Mouse (Mus musculus): ENCODE data around the gene Psip1. TPM values are rescaled to one million over a fixed set of nuclear protein-coding genes. Genes with fewer than 3 reads are reported as not detected.
"Not testable (repeated sequence)": the region's sequence is repeated elsewhere in the genome, so short reads cannot be mapped to it uniquely, and the experiment has no call there.

Psip1 gene
- total RNA-seq, 2 experiments from 2014 or later, result 83.2 to 138 TPM

DNA sequence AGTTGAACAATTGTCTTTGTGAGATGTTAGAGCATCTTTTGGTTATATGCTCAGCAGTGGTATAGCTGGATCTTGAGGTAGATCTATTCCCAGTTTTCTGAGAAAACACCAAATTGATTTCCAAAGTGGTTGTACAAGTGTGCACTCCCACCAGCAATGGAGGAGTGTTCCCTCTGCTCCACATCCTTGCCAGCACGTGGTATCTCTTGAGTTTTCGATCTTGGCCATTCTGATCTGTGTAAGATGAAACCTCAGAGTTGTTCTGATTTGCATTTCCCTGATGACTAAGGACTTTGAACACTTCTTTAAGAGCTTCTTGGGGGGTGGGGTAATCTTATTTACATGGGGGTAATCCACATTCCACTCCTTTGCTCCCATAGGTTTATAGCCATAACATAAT, 23.3 kb upstream of the Psip1 start:
- no peak for ATAC-seq (replicated peaks; ENCODE audit: poor library complexity, severe bottlenecking)

DNA sequence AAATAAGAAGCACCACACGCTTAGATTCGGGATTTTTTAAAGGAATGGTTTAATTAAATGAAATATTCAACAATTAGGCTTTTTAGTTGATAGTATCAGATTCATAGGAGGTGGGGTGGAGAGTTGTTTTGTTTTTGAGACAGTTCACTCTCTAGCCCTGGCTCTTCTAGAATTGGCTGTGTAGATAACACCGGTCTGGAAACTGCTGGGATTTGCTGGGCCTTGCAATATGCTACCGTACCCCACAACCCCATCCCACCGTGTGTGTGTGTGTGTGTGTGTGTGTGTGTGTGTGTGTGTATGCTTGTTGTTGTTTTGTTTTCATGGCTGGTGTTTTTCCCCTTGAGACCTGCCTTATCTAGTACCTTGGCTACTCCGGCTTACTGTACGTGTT, 14.8 kb upstream of the Psip1 start:
- ATAC-seq (replicated peaks; ENCODE audit: poor library complexity, severe bottlenecking), result no peak

DNA sequence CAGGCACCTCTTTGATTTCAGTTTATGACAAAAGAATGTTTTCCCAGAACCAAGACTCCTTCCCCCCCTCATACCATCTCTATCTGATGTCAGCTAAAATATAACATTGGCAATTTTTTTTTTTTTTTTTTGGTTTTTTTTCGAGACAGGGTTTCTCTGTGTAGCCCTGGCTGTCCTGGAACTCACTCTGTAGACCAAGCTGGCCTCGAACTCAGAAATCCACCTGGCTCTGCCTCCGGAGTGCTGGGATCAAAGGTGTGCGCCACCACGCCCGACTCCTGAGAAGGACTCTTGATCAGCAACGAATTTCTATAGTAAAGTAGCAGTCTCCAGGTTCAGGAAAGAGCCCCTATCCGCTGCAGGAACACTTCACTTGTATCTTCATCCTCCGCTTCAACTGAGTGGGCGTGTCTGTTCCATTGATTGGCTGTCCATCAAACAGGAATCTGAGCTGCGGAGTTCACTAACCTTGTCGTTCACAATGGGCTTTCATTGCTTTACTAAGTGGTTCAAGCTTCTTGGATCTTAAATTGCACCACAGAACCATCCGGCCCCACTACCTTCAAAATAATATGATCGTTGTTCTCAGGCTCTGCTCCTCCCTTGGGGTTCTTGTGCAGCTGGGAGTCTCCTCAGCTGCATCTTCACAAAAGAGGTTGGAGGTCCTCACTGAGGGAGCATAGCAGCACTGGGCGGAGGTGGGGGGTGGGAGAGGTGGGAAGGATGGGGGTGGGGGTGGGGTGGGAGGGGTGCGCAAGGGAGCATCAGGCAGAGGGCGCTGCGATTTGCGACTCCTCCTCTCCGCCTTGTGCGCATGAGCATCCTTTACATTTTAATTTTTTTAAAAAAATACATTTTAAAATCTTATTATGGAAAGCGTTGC, 14.1 kb upstream of the Psip1 start:
- ATAC-seq (replicated peaks; ENCODE audit: poor library complexity, severe bottlenecking), result no peak

DNA sequence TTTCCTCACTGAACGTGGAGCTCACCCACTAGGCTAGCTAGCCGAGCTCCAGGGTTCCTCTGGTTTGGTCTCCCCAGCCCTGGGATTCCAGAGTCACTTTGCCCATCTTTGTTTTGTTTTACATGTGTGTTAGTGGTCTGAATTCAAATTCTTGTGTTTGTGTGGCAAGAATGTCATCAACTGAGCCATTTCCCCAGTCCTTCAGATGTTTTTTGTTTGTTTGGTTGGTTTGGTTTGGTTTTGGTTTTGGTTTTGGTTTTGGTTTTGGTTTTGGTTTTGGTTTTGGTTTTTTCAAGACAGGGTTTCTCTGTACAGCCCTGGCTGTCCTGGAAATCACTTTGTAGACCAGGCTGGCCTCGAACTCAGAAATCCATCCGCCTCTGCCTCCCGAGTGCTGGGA, 10.8 kb upstream of the Psip1 start:
- not testable (repeated sequence) for ATAC-seq (replicated peaks; ENCODE audit: poor library complexity, severe bottlenecking)

DNA sequence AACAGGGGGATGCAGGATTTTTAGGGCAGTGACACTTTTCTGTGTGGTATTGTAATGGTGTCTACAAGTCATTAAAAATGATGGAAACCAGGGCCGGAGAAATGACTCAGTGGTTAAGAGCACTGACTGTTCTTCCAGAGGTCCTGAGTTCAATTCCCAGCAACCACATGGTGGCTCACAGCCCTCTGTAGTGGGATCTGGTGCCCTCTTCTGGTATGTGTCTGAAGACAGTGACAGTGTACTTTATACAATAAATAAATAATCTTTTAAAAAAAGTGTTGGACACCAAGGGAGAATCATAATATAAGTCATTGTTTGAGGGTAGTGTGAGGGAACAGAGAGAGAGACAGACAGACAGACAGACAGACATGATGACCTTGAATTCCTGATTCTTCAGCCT, 6.9 kb upstream of the Psip1 start:
- no peak for ATAC-seq (replicated peaks; ENCODE audit: poor library complexity, severe bottlenecking)

DNA sequence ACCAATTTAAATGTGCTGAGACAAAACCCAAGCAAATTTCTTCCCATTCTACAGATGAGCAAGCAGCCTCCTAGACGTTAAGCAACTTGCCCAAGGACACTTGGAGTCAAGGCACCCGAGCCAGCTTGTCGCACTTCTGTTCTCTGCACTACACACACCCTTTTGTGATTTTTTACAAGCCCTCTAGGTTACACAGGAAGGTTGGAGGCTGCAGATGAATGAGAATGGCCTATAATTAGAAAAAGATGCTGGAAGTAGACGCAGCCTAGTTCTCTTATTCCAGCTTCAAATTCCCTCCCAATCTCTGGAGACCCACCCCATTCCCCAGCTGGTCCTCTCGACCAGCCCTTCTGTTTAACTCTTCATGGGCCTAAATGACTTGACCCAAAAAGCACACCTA, 2.9 kb upstream of the Psip1 start:
- ATAC-seq (replicated peaks; ENCODE audit: poor library complexity, severe bottlenecking), result no peak

DNA sequence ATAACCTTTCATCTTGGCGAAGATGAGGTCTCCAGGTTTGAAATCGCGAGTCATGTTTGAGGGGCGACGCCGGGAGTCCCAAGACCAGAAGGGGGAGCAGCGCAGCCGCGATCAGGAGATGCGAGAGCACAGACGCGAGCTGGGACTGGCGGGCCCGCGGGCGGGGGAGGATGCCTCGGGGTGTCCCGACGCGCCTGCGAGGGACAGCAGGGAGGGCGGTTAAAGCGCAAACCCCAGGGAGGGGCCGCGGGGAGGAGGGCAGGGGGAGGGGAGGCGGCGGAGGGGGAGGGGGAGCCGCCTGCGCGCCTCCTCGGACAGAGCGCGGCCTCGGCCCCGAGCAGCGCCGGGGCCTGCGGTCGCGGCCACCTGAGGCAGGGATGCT, 533 bp downstream of the Psip1 start:
- ATAC-seq (replicated peaks; ENCODE audit: poor library complexity, severe bottlenecking), result peak; percentile 81

DNA sequence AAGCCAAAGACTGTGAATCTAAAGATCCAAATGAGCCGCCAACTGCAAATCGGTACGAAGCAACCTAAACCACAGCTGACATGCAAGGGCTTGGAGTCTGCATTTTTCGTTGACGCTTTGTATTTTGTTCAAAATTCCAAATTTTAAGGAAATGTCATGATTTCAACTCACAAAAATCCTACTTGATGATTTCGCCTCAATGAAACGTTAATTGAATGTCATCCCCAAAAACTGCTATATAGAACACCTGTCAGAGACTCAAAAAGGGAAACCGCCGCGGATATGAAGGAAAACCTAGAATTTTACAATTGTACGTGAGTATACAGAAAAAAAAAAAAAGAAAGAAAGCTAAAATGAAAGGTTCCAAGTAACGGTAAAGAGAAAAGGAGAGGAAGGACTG, 1.0 kb downstream of the Psip1 start:
- no peak for ATAC-seq (replicated peaks; ENCODE audit: poor library complexity, severe bottlenecking)

DNA sequence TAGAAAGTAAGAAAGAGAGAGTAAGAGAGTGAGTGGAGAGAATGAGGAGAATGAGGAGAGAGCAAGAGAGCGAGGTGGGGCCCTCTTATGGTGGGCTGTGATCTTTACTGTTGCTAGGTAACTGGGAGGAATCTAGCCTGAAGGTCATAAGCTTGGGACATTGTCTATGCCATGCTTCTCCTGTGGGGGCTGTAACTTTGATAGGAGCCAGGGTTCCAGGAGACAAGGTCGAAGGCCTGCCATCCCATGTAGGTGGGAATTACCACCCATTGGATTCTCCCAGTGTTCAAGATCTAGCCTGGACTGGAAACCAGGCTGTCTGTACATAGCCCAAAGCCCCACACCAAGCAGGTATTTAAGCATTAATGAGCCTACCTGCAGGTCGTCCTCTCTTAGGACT, 18.1 kb downstream of the Psip1 start:
- ATAC-seq (replicated peaks; ENCODE audit: poor library complexity, severe bottlenecking), result no peak

DNA sequence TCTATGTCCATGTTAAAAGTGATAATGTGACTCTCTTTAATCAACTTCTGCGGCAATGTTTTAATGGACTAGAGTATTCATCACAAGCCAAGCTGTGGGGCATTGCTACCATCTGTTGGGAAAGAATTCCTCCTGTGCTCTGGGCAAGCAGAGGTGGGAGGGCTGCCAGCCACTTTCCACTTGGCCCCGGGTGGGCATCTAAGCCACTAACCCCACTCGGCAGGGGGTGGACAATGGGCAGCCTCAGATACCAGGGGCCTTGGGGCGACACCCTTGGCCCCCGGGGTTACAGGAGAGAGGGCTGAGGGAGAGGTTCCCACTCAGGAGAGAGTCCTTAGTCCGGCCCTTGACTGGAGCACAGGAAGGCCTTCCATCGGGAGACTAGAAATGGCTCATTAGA, 18.6 kb downstream of the Psip1 start:
- ATAC-seq (replicated peaks; ENCODE audit: poor library complexity, severe bottlenecking), result no peak

DNA sequence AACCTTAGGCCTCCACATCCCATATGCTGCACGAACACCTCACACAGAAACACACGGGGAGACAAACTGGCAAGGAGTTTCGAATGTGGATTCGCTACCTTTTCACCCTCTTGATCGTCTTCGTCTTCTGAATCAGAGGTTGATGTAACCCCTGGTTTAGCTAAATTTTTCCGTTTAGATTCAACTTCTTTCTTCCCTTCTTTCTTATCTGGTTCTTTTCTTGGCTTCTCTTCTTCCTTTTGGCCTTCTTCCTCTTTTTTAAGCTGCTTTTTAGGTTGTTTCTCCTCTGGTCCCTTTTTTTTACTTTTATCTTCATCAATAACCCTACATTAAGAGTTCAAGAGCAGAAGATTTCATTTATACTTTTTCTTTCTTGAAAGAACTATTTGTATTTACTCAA, 21.4 kb downstream of the Psip1 start:
- no peak for ATAC-seq (replicated peaks; ENCODE audit: poor library complexity, severe bottlenecking)

DNA sequence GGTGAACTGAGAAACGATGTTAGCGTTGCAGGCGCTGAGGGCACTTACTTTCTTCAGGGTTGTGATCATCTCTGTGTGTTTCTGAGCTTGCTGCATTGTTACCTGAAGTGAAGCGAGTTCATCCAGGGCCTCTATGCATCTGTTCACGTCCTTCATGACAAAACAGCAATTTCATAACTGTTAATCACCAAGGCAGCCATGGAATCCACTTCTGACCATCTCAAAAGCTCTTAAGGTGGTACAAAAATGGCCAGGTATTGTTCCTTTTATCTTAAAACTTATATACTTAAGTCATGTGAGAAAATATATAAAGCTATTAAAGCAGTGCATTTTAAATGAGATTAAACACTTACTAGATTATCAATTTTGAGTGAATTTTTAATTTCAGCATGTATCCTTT, 26.2 kb downstream of the Psip1 start:
- no peak for ATAC-seq (replicated peaks; ENCODE audit: poor library complexity, severe bottlenecking)

DNA sequence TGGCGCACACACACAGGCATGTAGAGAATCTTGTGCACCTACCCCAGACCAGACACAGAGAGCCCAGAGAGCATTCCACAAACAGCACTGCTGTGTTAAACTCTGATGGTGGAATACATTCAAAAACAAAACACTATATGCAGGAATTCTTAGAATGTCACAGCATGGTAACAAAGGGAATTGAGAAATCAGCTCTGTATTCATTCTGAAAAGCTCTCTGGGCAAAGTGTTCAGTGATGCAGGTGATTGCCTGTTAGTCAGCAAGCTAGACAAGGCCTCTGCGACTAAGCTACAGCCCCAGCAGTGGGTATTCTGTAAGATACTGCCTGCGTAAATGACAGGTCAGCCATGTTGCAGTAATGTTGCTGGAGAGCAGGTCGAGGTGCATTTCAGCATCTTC, 35.5 kb downstream of the Psip1 start:
- ATAC-seq (replicated peaks; ENCODE audit: poor library complexity, severe bottlenecking), result no peak

DNA sequence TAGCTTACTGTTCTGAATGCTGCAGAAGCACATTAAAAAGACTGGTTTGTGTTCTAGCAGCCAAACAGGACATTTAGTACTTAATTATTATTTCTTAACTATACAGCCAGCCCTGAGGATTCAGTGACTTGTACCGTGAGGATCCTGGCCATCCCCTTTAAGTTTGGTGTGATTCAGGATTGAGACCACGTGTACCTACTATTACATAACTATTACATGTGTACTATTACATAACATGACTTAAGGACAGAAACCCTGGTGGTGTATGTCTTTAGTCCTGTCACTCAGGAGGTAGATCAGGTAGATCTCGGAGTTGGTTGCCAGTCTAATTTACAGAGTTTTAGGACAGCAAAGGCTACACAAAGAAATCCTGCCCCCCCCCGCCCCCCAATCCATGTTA, 45.2 kb downstream of the Psip1 start:
- ATAC-seq (replicated peaks; ENCODE audit: poor library complexity, severe bottlenecking), result peak; percentile 55

DNA sequence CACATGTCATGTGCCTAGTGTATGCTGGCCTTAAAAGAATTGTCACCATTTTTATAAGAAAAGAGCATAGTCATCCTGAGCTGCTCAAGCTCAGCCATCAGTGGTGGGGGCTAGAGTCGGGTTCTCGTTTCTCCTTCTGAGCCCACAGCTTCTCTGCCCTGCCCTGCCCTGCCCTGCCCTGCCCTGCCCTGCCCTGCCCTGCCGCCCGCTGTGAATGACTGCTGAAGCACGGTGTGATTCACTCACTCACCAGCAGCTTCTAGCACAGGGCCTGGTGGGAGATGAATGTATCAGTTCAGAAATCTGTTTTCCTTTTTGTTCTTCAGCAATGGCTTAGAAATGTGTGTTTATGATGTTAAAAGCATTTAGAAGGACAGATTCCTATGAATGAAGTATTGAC, 47.2 kb downstream of the Psip1 start:
- no peak for ATAC-seq (replicated peaks; ENCODE audit: poor library complexity, severe bottlenecking)

DNA sequence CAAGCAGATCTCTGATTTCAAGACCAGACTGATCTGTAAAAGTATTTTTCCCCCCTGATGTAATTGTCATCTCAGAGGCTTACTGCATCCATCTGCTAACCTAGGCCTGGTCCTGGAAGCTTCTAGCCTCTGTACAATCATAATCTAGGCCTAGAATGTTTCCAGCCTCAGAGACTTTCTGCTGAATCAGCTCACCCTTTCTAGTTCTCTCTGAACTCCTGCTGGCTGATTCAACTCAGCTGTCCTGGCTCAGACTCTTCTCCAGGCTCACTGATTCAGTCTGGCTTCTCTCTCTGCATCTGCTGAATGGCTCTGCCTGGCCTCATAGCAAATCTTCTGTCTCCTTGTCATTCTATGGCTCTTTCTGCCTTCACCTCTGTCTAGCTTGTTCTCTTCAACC, 48.1 kb downstream of the Psip1 start:
- ATAC-seq (replicated peaks; ENCODE audit: poor library complexity, severe bottlenecking), result no peak

DNA sequence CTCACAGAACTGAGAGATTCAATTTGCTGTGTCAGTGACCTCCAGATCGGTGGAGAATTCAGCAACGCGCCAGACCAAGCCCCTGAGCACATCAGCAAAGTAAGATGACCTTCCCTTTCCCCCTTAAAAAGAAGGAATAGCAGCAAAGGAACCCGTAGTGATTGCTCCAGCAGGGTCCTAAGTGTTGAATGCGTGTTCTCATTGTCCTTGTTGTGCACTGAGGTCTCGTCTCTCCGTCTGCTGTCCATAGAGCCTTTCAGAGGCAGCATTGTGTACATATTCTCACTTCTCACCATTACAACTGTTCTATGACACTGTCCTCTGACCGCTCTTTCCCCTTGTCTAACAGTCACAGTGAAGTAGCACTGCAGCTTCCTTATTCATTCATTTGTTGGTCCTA, 49.9 kb downstream of the Psip1 start:
- ATAC-seq (replicated peaks; ENCODE audit: poor library complexity, severe bottlenecking), result no peak

DNA sequence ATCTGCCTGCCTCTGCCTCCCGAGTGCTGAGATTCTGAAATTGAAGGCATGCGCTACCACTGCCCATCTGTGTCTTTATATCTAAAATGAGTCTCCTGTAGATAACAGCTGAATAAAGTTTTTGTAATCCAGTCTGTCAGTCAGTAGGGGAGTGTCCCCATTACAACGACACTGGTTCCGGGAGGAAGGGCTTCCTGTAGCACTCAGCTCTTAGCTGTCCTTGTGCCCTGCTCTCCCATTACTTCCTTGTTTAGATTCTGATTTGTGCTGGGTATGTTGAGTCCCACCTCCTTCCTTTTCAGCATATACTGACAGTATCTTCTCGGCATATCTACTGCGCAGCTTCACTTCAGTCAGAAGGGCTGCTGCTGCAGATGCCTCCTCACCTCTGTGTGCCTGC, 53.4 kb downstream of the Psip1 start:
- ATAC-seq (replicated peaks; ENCODE audit: poor library complexity, severe bottlenecking), result no peak

DNA sequence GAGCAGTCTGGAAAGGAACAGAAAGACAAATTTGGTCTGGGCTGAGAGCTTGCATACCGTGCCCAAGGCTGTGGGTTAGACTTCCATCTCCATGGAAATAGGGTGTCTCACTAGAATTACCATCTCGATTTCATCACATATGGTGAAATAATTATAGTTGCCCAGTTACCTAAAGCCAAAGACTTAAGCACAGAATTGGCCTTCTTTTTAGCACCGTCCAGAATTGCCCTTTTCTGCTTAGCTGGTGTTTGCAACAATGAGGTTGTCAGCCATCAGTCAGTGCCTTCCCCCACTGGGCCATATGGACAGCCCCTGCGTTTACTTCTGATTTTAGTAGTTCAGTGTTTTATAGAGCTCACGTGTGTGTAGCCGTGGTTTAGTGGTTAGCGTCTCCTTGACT, 54.3 kb downstream of the Psip1 start:
- peak; percentile 50 for ATAC-seq (replicated peaks; ENCODE audit: poor library complexity, severe bottlenecking)

DNA sequence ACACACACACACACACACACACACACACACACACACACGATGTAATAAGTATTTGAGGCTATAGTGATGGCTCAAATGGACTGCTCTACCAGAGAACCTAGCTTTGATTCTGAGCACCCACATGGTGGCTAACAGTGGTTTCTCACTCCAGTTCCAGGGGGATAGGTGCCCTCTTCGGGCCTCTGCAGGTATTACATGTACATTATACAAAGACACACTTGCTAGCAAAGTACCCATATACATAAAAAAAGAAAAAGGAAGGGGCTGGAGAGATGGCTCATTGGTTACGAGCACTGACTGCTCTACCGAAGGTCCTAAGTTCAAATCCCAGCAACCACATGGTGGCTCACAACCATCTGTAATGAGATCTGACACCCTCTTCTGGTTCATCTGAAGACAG, 57.4 kb downstream of the Psip1 start:
- ATAC-seq (replicated peaks; ENCODE audit: poor library complexity, severe bottlenecking), result peak; percentile 79

DNA sequence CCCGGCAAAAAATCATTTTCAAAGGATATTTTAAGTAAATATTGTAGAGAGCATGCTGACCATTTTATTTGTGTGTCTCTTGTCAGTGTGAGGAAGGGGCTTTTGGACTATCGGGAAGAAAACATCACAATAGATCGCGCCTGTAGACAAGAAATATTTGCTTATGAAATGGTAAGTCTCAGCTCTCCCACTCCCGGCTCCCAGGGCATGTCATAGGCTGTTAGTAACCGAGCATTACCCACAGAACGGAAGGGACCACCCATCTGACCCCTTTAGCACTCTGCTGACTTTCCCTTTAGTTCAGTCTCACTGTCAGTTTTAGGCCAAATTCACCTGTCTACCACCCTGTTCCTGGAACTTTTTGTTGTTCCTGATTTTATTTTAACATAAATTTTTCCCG, 58.6 kb downstream of the Psip1 start:
- no peak for ATAC-seq (replicated peaks; ENCODE audit: poor library complexity, severe bottlenecking)

DNA sequence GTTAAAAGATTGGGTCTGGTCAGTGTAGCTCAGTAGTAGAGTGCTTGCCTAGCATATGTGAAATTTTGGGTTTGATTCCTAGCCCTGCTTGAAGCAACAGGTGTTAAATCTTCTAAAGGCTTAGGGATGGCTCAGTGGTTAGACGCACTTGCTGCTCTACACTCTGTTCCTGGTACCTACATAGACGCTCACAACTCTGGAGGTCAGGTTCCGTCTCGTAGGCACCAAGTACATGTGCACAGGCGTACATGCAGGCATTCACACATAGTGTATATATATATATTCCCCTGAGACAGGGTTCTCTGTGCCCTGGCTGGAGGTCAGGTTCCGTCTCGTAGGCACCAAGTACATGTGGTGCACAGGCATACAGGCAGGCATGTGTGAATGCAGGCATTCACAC, 59.1 kb downstream of the Psip1 start:
- no peak for ATAC-seq (replicated peaks; ENCODE audit: poor library complexity, severe bottlenecking)

DNA sequence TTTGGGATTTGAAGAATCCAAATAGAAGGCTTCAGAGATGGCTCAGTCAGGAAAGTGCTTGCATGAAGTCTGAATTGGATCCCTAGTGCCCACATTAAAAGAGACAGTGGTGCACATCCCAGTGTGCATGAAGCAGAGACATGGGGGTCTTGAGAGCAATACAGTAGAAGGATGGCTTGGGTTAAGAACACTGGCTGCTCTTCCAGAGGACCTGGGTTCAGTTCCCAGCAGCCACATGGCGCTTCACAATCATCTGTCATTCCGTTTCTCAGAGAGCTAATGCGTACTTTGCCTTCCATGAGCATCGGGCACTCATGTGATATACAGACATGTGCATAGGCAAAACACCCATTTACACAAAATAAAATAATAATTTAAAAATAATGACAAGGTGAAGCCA, 61.1 kb downstream of the Psip1 start:
- ATAC-seq (replicated peaks; ENCODE audit: poor library complexity, severe bottlenecking), result no peak
